Mouse (Mus musculus): ENCODE measurements at regions not wholly inside any gene's neighbourhood (a gene's known extent, or its start where the extent isn't known, plus 50 kb on each side); places are given as distances from the start of the nearest gene placed in this dataset.

DNA sequence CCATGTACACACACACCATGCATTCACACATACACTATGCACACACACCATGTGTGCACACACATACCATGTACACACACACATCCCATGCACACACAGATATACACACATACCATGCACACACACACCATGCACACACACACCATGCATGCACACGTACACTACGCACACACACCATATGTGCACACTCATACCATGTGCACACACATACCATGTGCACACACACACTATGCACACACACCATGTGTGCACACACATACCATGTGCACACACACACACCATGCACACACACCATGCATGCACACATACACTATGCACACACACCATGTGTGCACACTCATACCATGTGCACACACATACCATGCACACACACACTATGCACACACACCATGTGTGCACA, 87.1 kb upstream of the Tmem150c start:
- no peak for DNase-seq (ENCODE audit: low spot score)

DNA sequence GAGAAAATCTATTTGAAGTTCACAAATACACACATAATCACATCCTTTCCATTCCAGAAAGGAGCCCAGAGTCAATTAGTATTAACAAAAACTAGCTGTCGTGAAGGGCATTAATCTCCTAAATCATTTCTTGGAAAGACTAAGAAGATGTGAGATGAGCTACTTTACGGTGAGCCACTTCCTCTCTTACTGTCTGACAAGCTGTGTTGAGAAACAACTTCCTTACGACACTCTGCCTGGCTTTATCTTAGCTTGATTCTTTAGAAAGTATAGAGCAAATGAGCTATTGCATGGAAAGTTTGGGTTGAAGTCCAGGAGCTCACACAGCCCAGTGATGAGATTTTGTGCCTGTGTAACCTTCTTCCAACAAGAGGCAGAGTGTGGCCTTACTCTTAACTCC, 85.2 kb upstream of the Tmem150c start:
- no peak for DNase-seq (ENCODE audit: low spot score)

DNA sequence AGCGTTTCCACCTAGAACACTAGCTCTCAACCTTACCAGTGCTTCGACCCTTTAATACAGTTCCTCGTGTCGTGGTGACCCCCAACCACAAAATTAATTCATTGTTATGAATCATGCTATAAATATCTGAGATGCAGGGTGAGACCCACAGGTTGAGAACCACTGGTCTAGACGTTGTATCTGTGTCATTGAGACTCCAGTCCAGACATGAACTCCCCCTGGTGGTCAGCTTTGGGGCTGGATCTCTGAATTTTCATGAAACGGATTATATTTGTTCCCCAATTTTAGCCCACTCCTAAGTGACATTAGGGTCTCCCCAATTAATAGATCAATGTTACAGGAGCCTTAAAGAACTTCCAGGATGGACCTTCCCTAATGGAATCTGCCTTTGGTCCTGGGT, 81.3 kb upstream of the Tmem150c start:
- peak; percentile 74 for DNase-seq (ENCODE audit: low spot score)

DNA sequence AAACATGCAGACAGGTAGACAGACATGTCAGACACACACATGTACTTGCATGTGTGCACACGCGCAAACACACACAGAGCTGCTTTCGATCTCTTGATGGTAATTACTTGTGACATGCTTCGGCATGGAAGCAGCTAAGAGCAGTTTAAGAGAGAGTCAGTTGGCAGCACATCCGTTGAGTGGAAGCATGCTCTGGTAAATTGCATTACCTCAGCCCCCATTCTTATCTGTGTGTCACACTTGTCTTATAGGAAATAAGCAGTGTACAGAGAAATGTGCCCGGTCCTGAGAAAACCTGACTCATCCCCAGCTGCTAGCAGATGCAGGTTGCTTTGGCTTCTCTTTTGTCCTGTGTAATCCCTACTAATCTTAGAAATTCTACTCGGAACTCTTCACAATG, 80.0 kb upstream of the Tmem150c start:
- DNase-seq (ENCODE audit: low spot score) = peak; percentile 68

DNA sequence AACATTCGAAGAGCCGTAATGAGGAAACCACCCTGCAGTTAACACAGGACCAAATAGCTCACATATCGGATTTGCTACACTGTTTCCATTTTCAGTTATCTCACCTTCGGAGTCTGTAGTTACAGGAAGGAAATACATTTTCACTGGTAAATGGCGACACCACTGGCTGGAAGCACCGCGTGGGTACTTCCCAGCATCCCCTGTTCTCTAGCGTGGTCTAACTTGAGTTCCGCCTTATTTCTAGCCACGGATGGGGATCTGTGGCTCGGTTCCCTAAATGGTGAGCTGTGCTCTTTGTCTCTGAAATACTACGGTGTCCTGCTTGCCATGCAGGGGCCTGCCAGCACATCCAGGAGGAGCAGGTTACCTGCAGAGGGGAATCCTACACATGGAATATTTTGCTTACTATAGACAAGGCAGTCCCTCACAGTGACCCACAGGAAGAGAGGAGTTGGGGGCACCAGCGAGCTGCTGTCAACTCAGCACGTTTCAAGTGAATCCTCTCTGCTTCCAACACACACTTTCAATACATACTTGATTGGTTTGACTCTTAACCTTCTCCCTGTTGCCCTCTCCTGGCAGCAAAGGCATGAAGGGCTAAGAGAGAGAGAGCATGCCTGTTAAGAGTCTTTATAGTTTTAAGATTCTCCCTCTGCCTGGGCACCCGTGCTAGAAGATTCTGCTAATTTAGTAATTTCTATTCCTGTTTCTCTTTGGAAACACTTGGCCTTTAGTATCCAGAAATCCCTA, 78.9 kb upstream of the Tmem150c start:
- no peak for DNase-seq (ENCODE audit: low spot score)

DNA sequence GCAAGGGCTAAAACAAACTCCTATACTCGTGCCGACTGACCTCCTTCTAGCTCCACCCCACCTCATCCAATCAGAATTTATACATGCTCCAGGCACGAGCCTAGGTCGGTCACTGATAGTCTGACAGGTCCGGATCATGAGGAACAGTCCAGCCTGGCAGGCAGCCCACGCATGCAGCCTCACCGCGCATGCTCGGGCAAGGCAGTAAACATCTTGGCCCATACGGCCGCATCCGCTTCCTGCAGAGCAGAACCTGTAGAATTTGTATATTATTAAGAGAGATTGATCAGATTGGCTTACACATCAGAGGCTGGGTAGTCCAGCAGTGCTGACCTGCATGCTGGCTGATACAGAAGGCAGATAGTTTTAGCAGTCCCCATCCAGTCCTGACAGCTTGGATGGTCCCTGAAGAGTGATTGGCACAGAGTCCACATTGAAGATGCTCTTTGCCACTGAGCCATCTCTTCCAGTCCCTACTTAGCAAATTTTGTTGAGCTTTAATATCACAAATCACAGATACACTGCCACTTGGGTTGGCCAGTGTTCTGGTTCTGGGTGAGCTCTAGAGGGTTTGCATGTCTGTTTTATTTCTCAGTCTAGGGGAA, 78.2 kb upstream of the Tmem150c start:
- DNase-seq (ENCODE audit: low spot score) = no peak

DNA sequence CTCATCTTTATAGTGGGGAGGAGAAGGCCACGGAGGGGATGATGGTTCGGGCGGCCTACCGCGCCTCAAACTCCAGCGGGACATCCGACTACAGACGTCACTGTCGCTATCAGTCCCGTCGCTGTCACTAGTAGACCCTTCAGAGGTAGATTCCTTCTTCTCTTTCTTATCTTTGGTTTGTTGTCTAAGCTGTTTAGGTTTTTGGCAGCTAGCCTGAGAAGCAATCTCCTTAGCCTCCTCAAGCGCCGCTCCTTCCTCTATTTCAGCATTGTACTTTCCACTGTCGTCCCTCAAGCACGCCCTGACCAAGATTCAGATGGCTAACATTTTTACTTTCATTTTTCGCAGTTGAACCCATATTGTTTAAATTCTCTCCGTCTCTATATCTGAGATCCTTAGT, 76.7 kb upstream of the Tmem150c start:
- no peak for DNase-seq (ENCODE audit: low spot score)

DNA sequence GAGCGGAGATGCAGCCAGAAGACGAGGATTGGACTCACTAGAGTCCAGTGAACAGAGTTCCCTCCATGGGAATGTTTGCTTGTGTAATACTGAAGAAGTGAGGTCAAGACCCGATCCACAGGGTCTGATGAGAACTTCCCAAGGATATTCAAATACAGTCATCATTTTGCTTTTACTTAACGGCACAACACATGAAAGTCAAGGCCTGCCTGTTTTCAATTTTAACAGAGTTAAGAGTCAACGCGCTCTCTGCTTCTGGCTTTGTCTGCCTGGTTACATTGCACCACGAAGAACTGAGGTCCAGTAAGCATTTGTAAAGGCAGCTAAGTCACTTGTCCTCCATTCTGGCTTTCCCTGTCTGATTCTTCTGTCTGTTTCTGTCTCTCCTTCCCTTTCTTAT, 72.5 kb upstream of the Tmem150c start:
- no peak for DNase-seq (ENCODE audit: low spot score)

DNA sequence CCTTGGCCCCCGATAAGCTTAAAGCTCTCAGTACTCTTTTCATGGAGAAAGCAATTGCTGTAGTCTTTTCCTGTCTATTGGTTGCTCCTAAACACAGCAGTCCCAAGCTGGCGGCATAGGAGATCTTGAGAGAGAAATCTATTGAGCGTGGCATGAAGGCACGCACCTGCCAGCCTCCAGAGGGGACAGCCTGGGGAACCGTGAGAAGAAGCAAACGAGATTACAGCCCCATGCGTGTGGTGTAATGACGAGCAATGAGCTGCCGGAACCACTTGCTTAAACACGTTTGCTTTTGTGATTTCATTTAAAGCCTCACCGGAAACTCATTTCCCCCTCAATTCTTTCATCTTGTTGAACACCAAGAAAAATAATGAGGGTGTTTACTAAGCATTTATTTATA, 72.0 kb upstream of the Tmem150c start:
- DNase-seq (ENCODE audit: low spot score) = no peak

DNA sequence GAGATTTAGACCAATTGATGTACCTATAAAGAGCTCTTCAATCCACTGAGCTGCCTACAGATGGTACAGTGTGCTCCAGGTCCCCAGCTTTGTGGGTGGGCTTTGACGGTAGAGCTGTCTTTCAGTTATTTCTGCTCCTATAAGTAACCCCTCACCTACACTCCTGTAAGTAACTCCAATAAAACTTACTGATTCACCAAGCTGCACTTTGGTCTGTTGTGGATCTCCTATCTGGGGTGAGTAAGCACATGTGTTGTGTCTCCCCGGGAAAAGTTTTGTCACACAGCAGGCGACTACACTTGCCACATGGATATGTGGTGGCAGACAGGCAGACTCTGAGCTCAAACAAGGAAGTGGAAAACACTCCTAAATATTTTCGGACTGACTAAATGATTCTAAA, 70.4 kb upstream of the Tmem150c start:
- no peak for DNase-seq (ENCODE audit: low spot score)

DNA sequence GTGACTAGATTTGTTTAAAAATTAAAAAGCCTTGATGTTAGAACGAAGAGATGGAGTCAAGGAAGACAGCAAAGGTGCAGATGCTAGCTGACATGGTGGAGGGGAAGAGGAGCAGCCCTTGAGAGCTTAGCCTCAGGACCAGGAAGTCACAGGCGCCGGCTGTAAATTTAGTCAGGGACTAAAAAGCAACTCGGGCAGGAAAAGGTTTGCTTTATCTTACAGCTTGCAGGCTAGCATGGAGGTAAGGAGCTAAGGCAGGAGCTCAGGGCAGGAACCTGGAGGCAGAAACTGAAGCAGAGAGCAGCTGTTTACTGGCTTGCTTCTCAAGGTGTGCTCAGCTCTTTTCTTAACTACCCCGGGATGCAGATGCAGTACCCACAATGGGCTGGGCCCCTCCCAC, 68.3 kb upstream of the Tmem150c start:
- no peak for DNase-seq (ENCODE audit: low spot score)

DNA sequence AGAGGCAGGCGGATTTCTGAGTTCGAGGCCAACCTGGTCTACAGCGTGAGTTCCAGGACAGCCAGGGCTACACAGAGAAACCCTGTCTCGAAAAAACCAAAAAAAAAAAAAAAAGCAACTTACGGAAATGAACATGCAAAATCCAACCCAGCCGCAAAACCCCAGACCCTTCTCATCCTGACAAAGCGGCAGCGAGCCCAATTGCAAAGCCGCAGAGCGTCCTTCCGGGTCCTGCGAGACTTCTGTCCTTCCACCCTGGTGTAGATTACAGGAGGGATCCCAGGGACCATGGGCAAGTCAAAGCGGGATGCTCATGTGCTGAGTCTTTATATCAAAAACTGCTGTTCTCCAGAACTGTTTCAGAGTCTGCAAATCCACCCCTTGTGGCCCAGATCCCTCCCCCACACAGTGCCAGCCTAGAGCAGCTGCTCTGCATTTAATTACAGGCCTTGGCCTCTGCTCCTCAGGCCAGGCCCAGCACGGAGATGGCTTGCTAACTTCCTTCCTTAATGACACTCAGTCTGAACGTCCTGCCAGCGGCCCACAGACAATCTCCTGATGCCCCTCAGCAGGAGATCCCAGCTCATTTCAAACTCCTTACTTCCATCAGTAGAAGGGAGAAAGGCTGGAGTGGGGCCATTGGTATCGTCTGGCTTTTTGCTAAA, 67.1 kb upstream of the Tmem150c start:
- no peak for DNase-seq (ENCODE audit: low spot score)

DNA sequence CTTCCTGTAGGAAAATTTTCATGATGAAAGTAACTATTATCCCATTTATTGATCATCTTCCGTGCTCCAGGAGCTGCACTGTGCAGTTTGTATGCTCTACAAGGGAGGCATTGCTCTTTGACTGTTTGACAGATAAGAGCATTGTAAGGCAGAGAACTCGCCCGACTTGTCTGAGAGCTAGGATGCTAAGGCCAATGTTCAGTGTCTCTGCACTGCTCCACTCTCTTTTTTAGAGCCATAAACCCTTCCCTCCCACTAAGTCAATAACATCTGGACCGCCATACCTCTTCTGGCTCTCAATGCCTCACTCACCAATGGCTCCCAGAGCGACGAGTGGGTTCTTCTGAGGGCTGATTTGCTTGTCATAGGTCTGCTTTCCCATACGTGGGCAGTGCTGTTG, 65.9 kb upstream of the Tmem150c start:
- DNase-seq (ENCODE audit: low spot score) = no peak

DNA sequence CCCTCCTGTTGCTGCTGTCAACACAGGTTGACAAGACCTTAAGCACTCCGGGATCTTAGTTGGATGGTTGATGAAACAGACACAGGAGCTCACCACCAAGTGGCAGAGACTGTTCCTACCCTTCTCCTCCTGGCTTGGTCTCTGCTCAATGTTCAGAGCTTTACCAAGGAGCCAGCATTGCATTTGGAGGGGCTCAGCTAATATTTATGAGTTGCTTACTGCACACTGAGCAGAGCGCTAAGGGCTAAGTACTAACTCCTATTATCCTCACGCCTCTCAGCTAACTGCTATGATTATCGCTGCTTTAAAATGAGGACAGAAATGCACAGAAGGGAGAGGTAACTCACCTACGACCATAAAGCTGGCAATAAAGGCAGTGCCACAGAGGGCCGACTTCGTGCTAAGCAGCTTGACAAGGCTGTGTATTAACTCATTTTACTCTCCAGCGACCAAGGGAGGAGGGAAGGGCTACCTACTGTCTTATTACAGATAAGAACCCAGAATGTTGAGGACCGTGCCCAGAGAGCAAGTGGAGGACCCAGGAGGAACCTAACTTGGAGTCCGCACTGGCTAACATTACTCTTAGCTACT, 65.3 kb upstream of the Tmem150c start:
- DNase-seq (ENCODE audit: low spot score) = no peak

DNA sequence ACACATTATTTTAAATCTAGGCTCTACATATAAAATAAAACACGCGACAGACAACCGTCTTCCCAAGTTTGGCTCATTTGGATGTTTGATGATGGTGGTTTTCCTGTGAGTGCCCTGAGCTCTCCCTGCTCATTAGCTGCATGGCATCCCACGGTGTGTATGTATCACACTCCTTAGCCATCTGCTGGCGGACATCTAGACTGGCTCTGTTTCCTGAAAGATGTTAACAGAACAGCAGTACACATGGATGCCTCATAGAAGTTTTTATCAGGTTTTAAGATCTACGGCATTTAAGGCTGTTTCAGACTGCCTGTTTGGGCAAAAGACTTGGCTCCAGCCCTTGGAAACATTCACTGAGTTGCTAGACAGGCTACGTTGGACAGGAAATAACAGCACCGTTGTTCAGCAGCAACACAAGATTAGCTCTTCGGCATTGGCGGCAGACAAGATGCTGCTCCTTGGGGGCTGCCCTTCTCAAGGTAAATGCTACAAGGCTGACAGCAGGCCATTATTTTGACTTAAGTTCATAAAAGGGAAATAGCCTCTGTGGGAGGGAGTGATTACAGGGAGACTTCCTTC, 61.5 kb upstream of the Tmem150c start:
- DNase-seq (ENCODE audit: low spot score) = no peak

DNA sequence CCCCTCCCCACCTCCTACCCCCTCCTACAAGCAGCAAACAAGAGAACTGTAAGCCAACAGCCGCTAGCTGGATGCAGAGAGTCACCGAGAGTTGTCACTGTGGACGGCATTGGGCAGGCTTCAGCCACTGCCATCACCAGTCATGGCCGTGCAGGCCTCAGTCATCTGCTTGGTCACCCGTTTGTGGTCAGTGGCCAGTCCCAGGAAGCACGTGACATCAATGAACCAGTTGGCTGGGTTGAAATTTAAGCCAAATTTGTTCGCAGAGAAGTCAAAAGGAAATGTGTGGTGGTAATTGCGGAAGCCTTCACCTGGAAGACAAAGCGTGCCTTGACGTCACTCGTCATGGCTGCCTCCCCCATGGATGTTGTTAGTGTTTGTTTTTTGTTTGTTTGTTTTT, 60.7 kb upstream of the Tmem150c start:
- DNase-seq (ENCODE audit: low spot score) = no peak

DNA sequence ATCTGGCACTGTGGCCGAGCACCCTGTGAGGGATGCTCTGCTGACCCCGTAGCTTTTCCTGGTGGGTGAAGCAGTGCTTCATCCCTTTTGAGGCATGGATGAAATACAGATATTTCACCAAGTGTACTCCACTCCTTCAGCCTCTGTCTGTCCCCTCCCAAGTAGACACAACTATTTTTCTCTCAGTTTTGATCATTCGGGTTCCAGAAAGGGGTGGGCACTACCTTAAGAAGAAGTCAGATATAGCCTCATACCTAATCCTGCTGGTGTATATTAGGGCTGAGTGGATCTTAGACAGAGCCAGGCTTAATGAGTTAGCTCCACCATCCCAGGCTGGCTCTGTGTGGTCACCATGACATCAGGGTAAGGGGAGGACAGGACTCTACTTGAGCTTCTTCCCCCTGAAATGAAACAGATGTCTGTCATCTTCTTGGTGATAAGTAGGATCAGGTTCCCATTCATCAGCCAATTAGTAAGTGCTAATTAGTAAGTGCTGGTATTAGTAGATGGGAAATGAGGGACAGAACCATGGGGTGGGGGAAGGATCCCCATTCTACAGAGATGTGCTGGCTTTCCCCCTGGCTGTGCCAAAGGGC, 58.7 kb upstream of the Tmem150c start:
- no peak for DNase-seq (ENCODE audit: low spot score)

DNA sequence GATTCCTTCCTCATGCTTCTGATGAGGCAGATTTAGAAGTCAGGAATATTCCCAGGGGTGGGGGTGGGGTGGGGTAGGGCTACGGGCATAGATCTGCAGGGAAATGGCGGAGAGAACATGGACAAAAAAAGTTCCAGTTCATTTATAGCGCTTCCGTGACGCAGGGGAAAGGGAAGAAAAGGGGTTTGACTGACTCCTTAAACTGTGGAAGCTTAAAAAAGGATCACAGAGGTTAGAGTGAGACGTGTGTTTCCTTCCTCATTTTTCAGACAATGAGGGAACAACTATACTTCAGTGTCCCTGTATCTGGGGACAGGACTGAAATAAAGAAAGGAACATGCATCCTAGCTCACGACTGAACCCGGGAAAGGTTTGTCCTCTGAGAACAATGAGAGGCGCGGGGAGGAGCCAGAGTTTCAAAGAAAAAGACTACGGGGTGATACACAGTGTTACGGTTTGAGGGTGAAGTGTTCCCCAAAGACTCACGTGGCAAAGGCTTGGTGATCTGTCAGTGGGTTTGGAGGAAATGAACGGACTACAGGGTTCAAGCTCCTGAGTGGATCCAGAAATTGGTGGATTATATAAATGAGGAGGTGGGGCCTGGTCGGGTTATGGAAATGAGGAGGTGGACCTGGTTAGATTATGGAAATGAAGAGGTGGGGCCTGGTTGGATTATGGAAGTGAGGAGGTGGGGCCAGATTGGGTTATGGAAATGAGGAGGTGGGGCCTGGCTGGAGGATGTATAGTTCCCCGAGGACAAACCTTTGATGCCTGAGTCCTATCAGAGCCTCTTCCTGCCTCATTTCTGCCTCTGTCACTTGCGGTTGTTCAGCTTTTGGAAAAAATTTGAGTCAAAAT, 57.8 kb upstream of the Tmem150c start:
- DNase-seq (ENCODE audit: low spot score) = no peak

DNA sequence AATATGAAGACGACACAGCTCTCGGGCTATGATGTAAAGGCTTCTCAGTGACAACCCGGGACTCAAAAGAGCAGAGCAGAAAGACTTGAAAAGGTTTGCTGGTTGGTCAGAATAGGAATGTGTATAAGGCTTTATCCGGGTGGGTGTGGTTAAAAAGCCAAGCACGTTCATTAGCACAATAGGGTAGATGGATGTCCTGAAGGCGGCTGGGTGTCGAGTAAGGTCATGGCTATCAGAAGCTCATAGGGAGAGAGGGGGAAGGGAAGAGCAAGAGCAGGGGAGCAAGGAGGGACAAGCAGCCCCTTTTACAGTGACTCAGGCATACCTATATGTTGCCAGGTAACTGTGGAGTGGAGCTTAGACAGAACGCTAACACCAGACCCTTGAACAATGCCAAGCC, 54.3 kb upstream of the Tmem150c start:
- DNase-seq (ENCODE audit: low spot score) = no peak

DNA sequence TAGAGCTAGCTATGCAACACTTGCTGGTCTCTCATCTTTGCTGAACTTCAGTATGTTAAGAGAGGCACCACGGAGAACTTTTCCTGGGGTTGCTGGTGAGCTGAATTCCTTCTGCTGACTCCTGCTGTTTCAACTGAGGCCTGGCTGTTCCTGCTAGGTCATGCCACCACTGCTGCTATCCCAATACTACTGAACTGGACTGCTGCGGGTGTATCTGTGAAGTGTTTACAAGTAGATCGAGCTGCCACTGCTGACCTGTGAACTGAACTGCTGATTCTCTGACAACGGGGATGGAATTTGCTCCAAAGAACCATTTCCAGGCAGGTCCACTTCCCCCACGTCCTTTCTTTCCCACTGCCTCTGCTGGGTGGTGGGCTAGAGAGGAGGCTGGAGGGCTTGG, 51.1 kb upstream of the Tmem150c start:
- no peak for DNase-seq (ENCODE audit: low spot score)

All from retina, embryonic 14.5 days (tissue).